Mouse (Mus musculus) ES-E14 (cell line): Measurements from ENCODE around the gene Mea1.

Experiments
- CHD2 ChIP-seq: IDR thresholded peaks from 2 replicates; pipeline ENCODE4 v1.6.1; 2014; ENCODE audit warnings: mild to moderate bottlenecking, low read depth, low read length, inconsistent platforms
- HCFC1 ChIP-seq: IDR thresholded peaks from 2 replicates; pipeline ENCODE4 v1.6.1; 2012; ENCODE audit warnings: low read length, inconsistent platforms, borderline replicate concordance; ENCODE audit not compliant: insufficient read depth
- MAFK ChIP-seq: IDR thresholded peaks from 2 replicates; pipeline ENCODE4 v1.6.1; 2014; ENCODE audit warnings: mild to moderate bottlenecking, low read depth, low read length, inconsistent platforms; ENCODE audit not compliant: insufficient read depth
- ZC3H11A ChIP-seq: IDR thresholded peaks from 2 replicates; pipeline ENCODE4 v1.6.1; 2012; ENCODE audit warnings: low read depth, mild to moderate bottlenecking, inconsistent platforms, low read length, borderline replicate concordance
- ZNF384 ChIP-seq: IDR thresholded peaks from 2 replicates; pipeline ENCODE4 v1.6.1; 2012; ENCODE audit warnings: low read depth, low read length, inconsistent platforms

DNA sequence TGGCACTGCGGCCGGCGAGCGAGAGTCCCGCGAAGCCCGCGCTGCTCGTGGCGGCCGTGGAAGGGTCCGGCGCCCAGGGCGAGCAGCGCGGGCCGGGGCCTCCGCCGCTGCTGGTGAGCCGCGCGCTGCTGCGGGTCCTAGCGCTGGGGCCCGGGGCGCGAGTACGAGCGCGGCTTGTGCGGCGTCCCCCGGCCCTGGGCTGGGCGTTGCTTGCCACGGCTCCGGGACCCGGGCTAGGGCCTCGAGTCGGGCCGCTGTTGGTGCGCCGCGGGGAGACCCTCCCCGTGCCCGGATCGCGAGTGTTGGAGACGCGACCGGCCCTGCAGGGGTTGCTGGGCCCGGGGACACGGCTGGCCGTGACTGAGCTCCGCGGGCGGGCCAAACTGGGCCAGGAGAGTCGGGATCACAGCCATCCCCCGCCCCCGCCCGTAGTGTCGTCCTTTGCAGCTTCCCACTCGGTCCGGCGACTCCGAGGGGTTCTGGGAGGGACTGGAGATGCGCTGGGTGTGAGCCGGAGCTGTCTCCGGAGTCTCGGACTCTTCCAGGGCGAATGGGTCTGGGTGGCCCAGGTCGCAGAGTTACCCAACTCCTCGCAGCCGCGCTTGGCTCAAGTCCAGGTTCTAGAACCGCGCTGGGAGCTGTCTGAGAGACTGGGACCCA, 33.1 kb downstream of the Mea1 start:
- no peak for TF ChIP-seq MAFK
- TF ChIP-seq CHD2, result no peak
- TF ChIP-seq HCFC1, result no peak
- no peak for TF ChIP-seq ZC3H11A
- TF ChIP-seq ZNF384, result no peak
